Mouse (Mus musculus) ES-CJ7 (cell line): ENCODE data around the gene Gm38100.

ENCODE experiments used
- DNase-seq: peaks from one replicate; pipeline ENCODE4 v3.0.0; 2011; ENCODE audit warnings: low read depth, low spot score

Gm38100 gene

DNA sequence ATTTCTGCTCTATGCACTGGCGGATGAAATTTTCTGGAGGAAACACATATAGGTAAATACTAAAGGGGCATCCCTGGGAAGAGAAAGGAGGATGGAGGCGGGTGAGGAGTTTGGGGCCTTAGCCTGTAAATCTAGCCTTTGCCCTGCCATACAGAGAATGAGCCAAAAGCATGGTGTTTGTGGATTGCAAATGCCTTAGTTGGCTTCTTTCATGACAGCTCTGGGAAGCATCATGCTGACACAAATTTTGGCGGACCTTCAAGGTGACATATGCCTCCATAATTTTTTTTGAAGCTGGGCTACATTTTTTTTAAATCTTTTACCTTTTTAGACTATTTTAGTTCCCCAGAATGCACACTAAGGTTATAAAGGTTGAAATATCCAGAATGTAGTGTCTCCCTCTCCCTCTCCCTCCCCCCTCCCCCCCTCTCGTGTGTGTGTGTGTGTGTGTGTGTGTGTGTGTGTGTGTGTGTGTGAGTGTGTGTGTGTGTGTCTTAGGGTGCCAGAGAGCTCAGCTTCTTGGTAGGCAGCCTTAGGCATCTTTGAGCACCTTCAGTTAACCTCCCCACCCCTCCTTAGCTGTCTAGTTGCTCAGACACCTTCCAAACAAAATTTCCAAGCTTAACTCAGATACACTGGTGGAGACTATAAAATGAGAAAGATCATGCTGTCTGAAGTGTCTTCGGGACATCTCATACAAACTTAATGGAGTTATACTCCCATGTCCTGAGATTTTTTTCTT is 47.0 kb downstream of the Gm38100 start:
- no peak for DNase-seq

DNA sequence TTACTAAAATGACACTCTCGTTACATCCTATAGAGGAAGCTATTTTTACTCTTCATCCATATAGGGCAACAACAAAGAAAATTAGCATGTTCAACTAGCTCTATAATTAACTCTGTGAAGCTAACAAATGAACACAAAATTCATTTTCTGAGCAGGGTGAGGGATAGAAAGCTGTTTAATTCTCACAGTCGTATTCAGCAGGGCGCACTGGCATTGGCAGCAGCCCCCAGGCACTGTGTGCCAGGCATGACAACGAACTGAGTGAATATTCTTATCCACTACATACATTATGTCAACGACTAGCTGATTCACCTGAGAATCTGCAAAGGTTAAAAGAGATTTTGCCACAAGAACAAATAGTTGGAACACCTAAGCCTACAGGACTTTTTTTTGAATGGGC is 50.6 kb downstream of the Gm38100 start:
- no peak for DNase-seq
